Mouse (Mus musculus) kidney, embryonic 15.5 days (tissue): Measurements from ENCODE around the gene Arhgap45. TPM values are rescaled to one million over a fixed set of nuclear protein-coding genes. Genes with fewer than 3 reads are reported as not detected.
A peak's percentile ranks its signal among the peaks of the same experiment; 100 is the strongest.

Source experiments
- ATAC-seq: fragments of 200-750 bp; cut with Nextera tagmentation; replicated peaks from 2 replicates; pipeline ENCODE4 v1.8.0; 2017; ENCODE audit warnings: moderate TSS enrichment; ENCODE audit not compliant: low FRiP score
- H3K27ac ChIP-seq: fragments of 300-500 bp; sonication (generic); 2 replicates; pipeline ENCODE4 v1.5.1; 2015; ENCODE audit warnings: mild to moderate bottlenecking, inconsistent platforms
- H3K27me3 ChIP-seq: fragments of 300-500 bp; sonication (generic); 2 replicates; pipeline ENCODE4 v1.6.1; 2015; ENCODE audit warnings: inconsistent platforms
- H3K36me3 ChIP-seq: fragments of 300-500 bp; sonication (generic); 2 replicates; pipeline ENCODE4 v1.6.1; 2015; ENCODE audit warnings: inconsistent platforms
- H3K4me1 ChIP-seq: fragments of 300-500 bp; sonication (generic); 2 replicates; pipeline ENCODE4 v1.6.1; 2015; ENCODE audit warnings: inconsistent platforms
- H3K4me2 ChIP-seq: fragments of 300-500 bp; sonication (generic); 2 replicates; pipeline ENCODE4 v1.6.1; 2015; ENCODE audit warnings: moderate library complexity, mild to moderate bottlenecking, inconsistent platforms
- H3K4me3 ChIP-seq: fragments of 300-500 bp; sonication (generic); replicated peaks from 2 replicates; pipeline ENCODE4 v1.5.1; 2015; ENCODE audit warnings: mild to moderate bottlenecking, inconsistent platforms
- H3K9ac ChIP-seq: fragments of 300-500 bp; sonication (generic); 2 replicates; pipeline ENCODE4 v1.6.1; 2015; ENCODE audit warnings: mild to moderate bottlenecking, inconsistent platforms
- H3K9me3 ChIP-seq: fragments of 300-500 bp; sonication (generic); replicated peaks from 2 replicates; pipeline ENCODE4 v1.6.1; 2016; ENCODE audit warnings: inconsistent platforms
- WGBS: fragments of 180-500 bp; shearing (Covaris S2); methylation state at CpG from one replicate; pipeline ENCODE4 v1.1.7; 2015; ENCODE audit warnings: mixed read lengths; 5-methylcytosine and 5-hydroxymethylcytosine counted together
- polyA plus RNA-seq: library from polyadenylated mRNA; unstranded; fragments of >200 nt; fragmentation: Nextera tagmentation; extraction: Ambion mirVana; gene quantifications from 2 replicates; pipeline ENCODE4 v1.2.1, GENCODE M21; 2015

Gene Arhgap45
- polyA plus RNA-seq, 1 experiment from 2014 or later: 10.0 TPM

DNA sequence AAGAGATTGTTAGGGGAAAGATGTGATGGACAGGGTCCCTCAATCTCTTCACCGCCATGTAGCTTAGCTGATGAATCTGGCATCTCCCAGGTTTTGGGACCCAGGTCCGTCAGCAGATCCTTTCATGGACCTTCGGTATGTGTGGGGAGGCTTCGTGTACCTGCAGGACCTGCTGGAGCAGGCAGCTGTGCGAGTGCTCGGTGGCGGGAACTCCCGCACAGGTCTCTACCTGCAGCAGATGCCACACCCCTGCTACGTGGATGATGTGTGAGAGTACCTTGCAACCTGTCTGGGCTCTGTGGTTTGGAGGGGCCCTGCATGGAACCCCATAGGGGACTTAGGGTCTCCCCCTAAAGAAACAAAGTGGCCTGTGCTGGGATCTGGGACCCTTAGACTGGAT, 14.5 kb upstream of the Arhgap45 start:
- Histone ChIP-seq H3K9me3 (no peaks in the 10 kb centered on the region), H3K36me3 (no peaks in the 10 kb centered on the region), H3K4me3 (no peak overlapping the region), H3K27ac (no peak overlapping the region), H3K4me2 (no peak overlapping the region), H3K4me1 (peaks cover 37% of the 10 kb centered on the region), H3K9ac (no peak overlapping the region), H3K27me3 (peaks cover 19% of the 10 kb centered on the region)
- WGBS: 75% methylated on average over 9 of the region's 9 CpGs
- no peak for ATAC-seq

DNA sequence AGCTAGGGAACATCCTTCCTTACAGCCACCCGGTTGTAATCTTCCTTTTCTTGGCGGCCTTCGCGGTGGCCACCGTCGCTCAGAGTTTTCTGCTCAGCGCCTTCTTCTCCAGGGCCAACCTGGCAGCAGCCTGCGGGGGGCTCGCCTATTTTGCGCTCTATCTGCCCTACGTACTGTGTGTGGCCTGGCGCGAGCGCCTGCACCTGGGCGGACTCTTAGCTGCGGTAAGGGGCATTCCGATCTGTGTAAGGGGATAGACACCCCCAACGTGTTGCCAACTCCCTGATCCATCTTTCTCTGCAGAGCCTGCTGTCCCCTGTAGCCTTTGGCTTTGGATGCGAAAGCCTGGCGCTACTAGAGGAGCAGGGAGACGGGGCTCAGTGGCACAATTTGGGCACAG, 13.6 kb upstream of the Arhgap45 start:
- 26% methylated on average over 21 of the region's 21 CpGs for WGBS
- peaks cover 29% of the 10 kb centered on the region for H3K4me1 ChIP-seq
- H3K36me3 ChIP-seq: no peaks in the 10 kb centered on the region

DNA sequence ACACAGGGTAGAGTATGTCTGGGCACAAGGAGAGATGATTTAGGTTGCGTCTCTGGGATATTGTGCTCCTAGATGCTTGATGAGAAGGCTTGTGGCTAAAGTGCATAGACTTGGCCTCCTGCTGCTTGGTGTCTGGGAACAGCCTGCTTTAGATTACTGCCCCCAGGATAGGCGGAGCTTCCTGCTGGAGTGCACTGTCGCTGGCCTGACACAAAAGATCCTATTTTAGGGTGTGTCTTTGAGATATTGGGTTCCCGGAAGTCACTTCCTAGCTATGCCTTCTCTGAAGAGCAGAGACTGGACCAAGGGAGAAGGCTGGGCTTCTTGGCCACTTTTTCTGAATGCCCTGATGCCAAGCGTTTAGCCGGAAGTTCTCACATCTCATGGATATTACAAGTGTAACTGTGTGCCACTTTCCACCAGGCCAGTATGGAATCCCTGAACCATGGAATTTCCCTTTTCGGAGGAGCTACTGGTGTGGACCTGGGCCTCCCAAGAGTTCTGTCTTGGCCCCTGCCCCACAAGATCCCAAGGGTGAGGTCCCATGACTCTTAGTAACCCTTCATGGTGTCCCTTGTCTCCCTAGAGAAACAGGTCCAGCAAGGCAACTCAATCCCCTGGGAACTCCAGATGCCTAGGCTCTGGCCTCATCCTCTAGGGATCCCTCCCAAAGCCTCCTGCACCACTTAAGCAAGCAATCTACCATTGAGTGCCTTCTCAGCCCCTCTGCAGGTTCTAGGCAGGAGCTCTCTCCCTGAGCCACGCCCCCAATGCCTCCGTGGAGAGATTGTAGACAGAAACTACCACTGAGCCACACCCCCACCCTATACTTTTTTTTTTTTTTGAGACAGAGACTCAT, 12.8 kb upstream of the Arhgap45 start:
- WGBS: 62% methylated on average over 9 of the region's 9 CpGs
- H3K4me3 ChIP-seq: no peak overlapping the region
- peaks cover 3% of the 10 kb centered on the region; the same call in 1 of the 2 replicates for H3K36me3 ChIP-seq
- no peak overlapping the region for H3K27ac ChIP-seq
- no peak overlapping the region for H3K4me2 ChIP-seq
- ATAC-seq: no peak
- no peaks in the 10 kb centered on the region for H3K9me3 ChIP-seq
- H3K4me1 ChIP-seq: peaks cover 21% of the 10 kb centered on the region
- no peak overlapping the region for H3K9ac ChIP-seq
- peaks cover 19% of the 10 kb centered on the region for H3K27me3 ChIP-seq

More for the DNA sequence above, 13.6 kb upstream of the Arhgap45 start:
- Histone ChIP-seq H3K27me3 (peaks cover 19% of the 10 kb centered on the region), H3K9ac (no peak overlapping the region), H3K4me3 (no peak overlapping the region), H3K27ac (no peak overlapping the region), H3K4me2 (peak overlapping the region; percentile 10; the same call in 1 of the 2 replicates), H3K9me3 (no peaks in the 10 kb centered on the region)
- no peak for ATAC-seq

DNA sequence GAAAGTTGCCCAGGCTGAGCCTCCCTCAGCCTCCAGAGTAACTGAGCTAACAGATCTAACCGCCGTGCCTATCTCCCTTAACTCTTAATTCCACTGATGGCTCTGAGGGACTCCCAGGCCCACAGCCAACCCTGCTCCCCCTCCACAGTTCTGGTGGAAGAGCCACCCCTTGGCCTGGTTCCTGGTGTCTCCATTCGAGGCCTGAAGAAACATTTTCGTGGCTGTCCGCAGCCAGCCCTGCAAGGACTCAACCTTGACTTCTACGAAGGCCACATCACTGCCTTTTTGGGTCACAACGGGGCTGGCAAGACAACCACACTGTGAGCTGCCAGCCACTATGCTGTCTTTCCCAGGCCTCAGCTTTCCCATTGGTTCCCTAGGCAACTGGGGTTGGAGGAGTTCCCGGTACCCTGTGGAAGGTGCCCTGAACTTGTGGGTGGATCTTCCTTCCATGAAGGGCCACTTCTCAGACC, 12.2 kb upstream of the Arhgap45 start:
- no peak overlapping the region for H3K4me2 ChIP-seq
- no peak overlapping the region for H3K27ac ChIP-seq
- 86% methylated on average over 8 of the region's 8 CpGs for WGBS
- H3K36me3 ChIP-seq: peaks cover 7% of the 10 kb centered on the region; the same call in 1 of the 2 replicates
- no peak overlapping the region for H3K4me3 ChIP-seq
- no peaks in the 10 kb centered on the region for H3K9me3 ChIP-seq
- H3K9ac ChIP-seq: no peak overlapping the region
- no peak for ATAC-seq
- peaks cover 19% of the 10 kb centered on the region for H3K4me1 ChIP-seq
- H3K27me3 ChIP-seq: peaks cover 19% of the 10 kb centered on the region

DNA sequence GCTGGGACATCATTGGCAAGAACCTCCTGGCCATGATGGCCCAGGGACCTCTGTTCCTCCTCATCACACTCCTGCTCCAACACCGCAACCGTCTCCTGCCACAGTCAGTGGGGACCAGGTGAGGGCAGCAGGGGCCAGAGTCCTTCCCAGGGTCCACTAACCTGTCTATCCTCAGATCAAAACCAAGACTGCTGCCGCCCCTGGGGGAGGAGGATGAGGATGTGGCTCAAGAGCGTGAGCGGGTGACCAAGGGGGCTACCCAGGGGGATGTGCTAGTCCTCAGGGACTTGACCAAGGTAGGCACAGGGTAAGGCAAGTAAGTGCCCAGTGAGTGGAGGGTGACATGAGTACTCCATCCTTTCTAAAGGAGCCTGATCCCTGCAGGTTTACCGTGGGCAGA, 4.7 kb upstream of the Arhgap45 start:
- Histone ChIP-seq H3K27ac (no peak overlapping the region), H3K27me3 (peaks cover 46% of the 10 kb centered on the region), H3K4me3 (no peak overlapping the region), H3K4me1 (peaks cover 12% of the 10 kb centered on the region; the same call in 1 of the 2 replicates), H3K9ac (no peak overlapping the region), H3K9me3 (peaks cover 3% of the 10 kb centered on the region; the same call in 1 of the 2 replicates), H3K36me3 (peaks cover 30% of the 10 kb centered on the region), H3K4me2 (no peak overlapping the region)
- no peak for ATAC-seq
- 82% methylated on average over 6 of the region's 6 CpGs for WGBS

DNA sequence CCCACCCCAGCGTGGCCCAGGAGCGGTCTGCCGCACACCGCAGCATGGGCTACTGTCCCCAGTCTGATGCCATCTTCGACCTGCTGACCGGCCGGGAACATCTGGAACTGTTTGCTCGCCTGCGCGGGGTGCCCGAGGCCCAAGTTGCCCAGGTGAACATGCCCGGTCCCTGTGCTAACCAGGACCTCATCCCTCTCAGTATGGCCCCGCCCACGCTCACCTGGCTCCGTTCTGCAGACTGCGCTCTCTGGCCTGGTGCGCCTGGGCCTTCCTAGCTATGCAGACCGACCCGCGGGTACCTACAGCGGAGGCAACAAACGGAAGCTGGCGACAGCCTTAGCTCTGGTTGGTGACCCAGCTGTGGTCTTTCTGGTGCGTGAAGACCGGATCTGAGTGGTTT, 2.8 kb upstream of the Arhgap45 start:
- no peak for ATAC-seq
- H3K9ac ChIP-seq: no peak overlapping the region
- no peak overlapping the region for H3K4me2 ChIP-seq
- 35% methylated on average over 25 of the region's 25 CpGs for WGBS
- H3K4me1 ChIP-seq: peaks cover 14% of the 10 kb centered on the region
- peaks cover 50% of the 10 kb centered on the region for H3K27me3 ChIP-seq
- H3K27ac ChIP-seq: no peak overlapping the region
- no peak overlapping the region for H3K4me3 ChIP-seq
- peaks cover 27% of the 10 kb centered on the region for H3K36me3 ChIP-seq
- peaks cover 3% of the 10 kb centered on the region; the same call in 1 of the 2 replicates for H3K9me3 ChIP-seq

DNA sequence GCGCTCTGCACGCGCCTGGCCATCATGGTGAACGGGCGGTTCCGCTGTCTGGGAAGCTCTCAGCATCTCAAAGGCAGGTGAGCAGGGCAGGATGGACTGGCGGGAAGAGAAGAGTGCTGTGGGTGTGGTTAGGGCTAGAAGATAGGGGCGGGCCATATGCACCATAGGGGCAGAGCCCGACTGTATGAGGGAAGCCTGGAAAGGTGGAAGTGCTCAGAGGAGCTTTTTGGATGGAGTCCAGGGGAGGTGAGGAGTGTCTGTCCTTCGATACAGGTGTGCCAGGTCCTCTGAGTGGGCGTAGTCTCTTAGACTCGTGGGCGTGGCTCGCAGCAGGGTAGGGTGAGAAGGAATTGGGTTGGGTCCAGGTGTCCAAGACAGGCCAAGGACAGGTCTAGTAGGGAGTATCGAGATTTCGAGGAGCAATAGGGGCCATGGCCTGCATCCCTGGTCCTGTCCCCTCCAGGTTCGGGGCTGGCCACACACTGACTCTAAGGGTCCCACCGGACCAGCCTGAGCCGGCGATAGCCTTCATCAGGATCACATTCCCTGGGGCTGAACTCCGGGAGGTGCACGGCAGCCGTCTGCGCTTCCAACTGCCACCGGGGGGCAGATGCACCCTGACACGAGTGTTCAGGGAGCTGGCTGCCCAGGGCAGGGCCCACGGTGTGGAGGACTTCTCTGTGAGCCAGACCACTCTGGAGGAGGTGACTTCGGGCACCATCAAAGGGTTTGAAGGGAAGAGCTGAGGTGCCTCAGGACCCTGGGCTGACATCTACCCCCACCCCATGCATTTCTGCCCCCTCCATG, 1.8 kb upstream of the Arhgap45 start:
- no peak overlapping the region for H3K27ac ChIP-seq
- H3K9me3 ChIP-seq: peaks cover 3% of the 10 kb centered on the region; the same call in 1 of the 2 replicates
- 25% methylated on average over 28 of the region's 28 CpGs for WGBS
- H3K4me2 ChIP-seq: no peak overlapping the region; the same call in 1 of the 2 replicates
- peaks cover 22% of the 10 kb centered on the region for H3K36me3 ChIP-seq
- no peak overlapping the region for H3K9ac ChIP-seq
- ATAC-seq: no peak
- peaks cover 25% of the 10 kb centered on the region for H3K4me1 ChIP-seq
- H3K27me3 ChIP-seq: peaks cover 50% of the 10 kb centered on the region
- no peak overlapping the region for H3K4me3 ChIP-seq

DNA sequence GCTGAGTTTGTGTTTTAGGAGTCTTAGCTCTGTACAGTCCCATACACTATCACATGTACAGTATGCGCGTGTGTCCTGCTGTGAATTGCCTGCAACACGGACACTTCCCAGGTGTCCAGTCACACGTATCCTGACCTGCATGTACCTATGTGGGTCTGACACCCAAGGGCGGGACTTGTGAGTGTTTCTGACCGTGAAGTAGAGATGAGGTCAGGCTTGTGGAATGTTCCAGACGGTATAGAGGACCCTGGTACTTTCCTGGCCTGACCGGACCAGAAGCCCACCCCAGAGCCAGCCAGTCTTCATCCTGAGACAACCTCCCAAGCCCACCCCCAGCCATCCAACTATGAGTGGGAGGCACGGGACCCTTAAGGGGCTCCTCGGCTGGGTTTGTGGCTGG, 870 bp upstream of the Arhgap45 start:
- peaks cover 34% of the 10 kb centered on the region for H3K4me1 ChIP-seq
- H3K4me2 ChIP-seq: no peak overlapping the region
- H3K4me3 ChIP-seq: no peak overlapping the region
- peaks cover 50% of the 10 kb centered on the region for H3K27me3 ChIP-seq
- 74% methylated on average over 10 of the region's 10 CpGs for WGBS
- H3K36me3 ChIP-seq: peaks cover 13% of the 10 kb centered on the region
- H3K9ac ChIP-seq: no peak overlapping the region
- peaks cover 3% of the 10 kb centered on the region; the same call in 1 of the 2 replicates for H3K9me3 ChIP-seq
- ATAC-seq: no peak
- no peak overlapping the region for H3K27ac ChIP-seq

DNA sequence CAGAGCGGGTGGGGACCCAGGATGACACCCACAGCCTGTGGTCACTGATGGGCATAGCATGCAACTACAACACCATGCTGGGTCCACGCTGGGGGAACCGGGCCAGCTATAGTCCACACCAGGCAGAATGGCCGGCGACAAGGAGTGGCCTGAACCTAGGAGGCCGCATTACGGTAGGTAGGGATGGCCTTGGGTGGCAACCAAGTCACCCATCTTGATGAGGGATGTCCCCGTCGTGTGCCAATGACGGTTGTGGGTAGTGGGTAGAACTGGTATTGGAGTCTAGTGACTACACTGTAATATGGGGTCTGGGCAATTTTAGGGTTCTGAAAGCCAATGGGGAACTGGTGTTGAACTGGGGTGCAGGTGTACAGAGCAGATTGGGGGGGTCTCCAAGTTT, 478 bp downstream of the Arhgap45 start:
- 0 out of 2 replicates have a peak, but pooled peaks cover under 1% of the 10 kb centered on the region for H3K36me3 ChIP-seq
- peaks cover 46% of the 10 kb centered on the region for H3K27me3 ChIP-seq
- H3K4me1 ChIP-seq: peaks cover 36% of the 10 kb centered on the region
- no peak for ATAC-seq
- H3K9ac ChIP-seq: no peak overlapping the region
- WGBS: 84% methylated on average over 10 of the region's 10 CpGs
- H3K9me3 ChIP-seq: no peaks in the 10 kb centered on the region
- no peak overlapping the region; the same call in 1 of the 2 replicates for H3K4me3 ChIP-seq
- no peak overlapping the region for H3K27ac ChIP-seq
- no peak overlapping the region for H3K4me2 ChIP-seq

DNA sequence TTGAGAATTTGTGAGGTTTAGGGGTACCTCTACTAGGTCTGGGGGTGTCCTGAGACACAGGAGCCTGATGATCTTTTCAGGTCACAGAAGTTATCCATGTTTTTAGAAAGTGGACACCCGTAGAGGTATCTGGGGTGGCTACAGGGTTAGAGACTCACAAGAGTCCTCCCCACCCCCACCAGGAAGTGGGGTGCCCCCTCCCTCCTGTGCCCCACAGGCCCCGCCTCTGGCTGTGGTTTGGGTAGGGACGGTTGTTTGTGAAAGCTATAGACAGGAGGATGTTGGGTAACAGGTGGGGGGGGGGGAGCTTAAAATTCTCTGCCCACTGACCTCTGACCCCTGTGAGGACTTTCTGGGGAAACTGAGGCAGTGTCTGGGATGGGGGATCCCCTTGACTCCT, 908 bp downstream of the Arhgap45 start:
- Histone ChIP-seq H3K27ac (no peak overlapping the region), H3K27me3 (peaks cover 42% of the 10 kb centered on the region), H3K9ac (no peak overlapping the region), H3K4me2 (no peak overlapping the region), H3K36me3 (no peaks in the 10 kb centered on the region), H3K4me1 (peaks cover 36% of the 10 kb centered on the region), H3K4me3 (no peak overlapping the region), H3K9me3 (no peaks in the 10 kb centered on the region)
- ATAC-seq: no peak
- WGBS: 74% methylated on average over 3 of the region's 3 CpGs

DNA sequence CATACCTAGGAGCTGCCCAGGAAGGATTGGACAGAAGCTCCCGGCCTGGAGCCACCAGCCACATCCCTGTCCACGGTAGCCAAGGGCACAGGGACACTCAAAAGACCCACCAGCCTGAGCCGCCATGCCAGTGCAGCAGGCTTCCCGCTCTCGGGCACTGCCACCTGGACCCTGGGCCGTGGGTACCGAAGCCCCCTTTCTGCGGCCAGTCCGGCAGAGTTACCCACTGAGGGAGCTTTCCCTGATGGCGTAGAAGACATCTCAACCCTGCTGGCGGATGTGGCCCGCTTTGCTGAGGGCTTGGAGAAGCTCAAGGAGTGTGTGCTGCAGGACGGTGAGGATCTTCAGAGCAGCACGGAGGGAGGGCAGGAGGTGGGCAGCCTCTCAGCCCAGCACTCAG, 1.3 kb downstream of the Arhgap45 start:
- H3K27me3 ChIP-seq: peaks cover 38% of the 10 kb centered on the region
- H3K4me3 ChIP-seq: no peak overlapping the region
- WGBS: 84% methylated on average over 14 of the region's 14 CpGs
- H3K9ac ChIP-seq: no peak overlapping the region
- H3K4me1 ChIP-seq: peaks cover 36% of the 10 kb centered on the region
- H3K9me3 ChIP-seq: no peaks in the 10 kb centered on the region
- H3K4me2 ChIP-seq: no peak overlapping the region
- no peak for ATAC-seq
- H3K27ac ChIP-seq: 0 out of 2 replicates have a peak overlapping the region, but pooled peaks have one; percentile 2
- H3K36me3 ChIP-seq: no peaks in the 10 kb centered on the region
